Mouse (Mus musculus) hindbrain, embryonic 15.5 days (tissue): ENCODE measurements at regions not wholly inside any gene's neighbourhood (a gene's known extent, or its start where the extent isn't known, plus 50 kb on each side); places are given as distances from the start of the nearest gene placed in this dataset.
"Not testable (repeated sequence)": the region's sequence is repeated elsewhere in the genome, so short reads cannot be mapped to it uniquely, and the experiment has no call there.

Source experiments
- ATAC-seq: fragments of 200-750 bp; cut with Nextera tagmentation; 2 replicates; pipeline ENCODE4 v1.8.0; 2017; ENCODE audit warnings: low read depth, moderate number of reproducible peaks, moderate TSS enrichment; ENCODE audit not compliant: low FRiP score
- H3K27ac ChIP-seq: fragments of 300-500 bp; sonication (generic); replicated peaks from 2 replicates; pipeline ENCODE4 v1.5.1; 2015; ENCODE audit warnings: mild to moderate bottlenecking, inconsistent platforms
- H3K27me3 ChIP-seq: fragments of 300-500 bp; sonication (generic); 2 replicates; pipeline ENCODE4 v1.6.1; 2015; ENCODE audit warnings: control low read depth, inconsistent platforms
- H3K36me3 ChIP-seq: fragments of 300-500 bp; sonication (generic); 2 replicates; pipeline ENCODE4 v1.6.1; 2015; ENCODE audit warnings: control low read depth, inconsistent platforms
- H3K4me1 ChIP-seq: fragments of 300-500 bp; sonication (generic); replicated peaks from 2 replicates; pipeline ENCODE4 v1.6.1; 2015; ENCODE audit warnings: control low read depth, inconsistent platforms
- H3K4me2 ChIP-seq: fragments of 300-500 bp; sonication (generic); 2 replicates; pipeline ENCODE4 v1.6.1; 2015; ENCODE audit warnings: moderate library complexity, mild to moderate bottlenecking, inconsistent platforms
- H3K4me3 ChIP-seq: fragments of 300-500 bp; sonication (generic); 2 replicates; pipeline ENCODE4 v1.5.1; 2015; ENCODE audit warnings: mild to moderate bottlenecking, inconsistent platforms
- H3K9ac ChIP-seq: fragments of 300-500 bp; sonication (generic); 2 replicates; pipeline ENCODE4 v1.6.1; 2015; ENCODE audit warnings: inconsistent platforms
- H3K9me3 ChIP-seq: fragments of 300-500 bp; sonication (generic); 2 replicates; pipeline ENCODE4 v1.6.1; 2016; ENCODE audit warnings: control low read depth, inconsistent platforms
- WGBS: fragments of 180-500 bp; shearing (Covaris S2); methylation state at CpG from one replicate; pipeline ENCODE4 v1.1.7; 2015; 5-methylcytosine and 5-hydroxymethylcytosine counted together

GRCm38 (mm10) chr10:91437917-91438316 is 256.8 kb upstream of the Tmpo start:
- Histone ChIP-seq H3K27me3 (no peaks in the 10 kb centered on the region), H3K4me1 (peaks cover 14% of the 10 kb centered on the region), H3K4me2 (no peak overlapping the region), H3K27ac (no peak overlapping the region), H3K36me3 (no peaks in the 10 kb centered on the region), H3K9ac (no peak overlapping the region), H3K4me3 (no peak overlapping the region), H3K9me3 (no peaks in the 10 kb centered on the region)
- WGBS = 62% methylated on average over 5 of the region's 5 CpGs
- ATAC-seq = no peak

DNA sequence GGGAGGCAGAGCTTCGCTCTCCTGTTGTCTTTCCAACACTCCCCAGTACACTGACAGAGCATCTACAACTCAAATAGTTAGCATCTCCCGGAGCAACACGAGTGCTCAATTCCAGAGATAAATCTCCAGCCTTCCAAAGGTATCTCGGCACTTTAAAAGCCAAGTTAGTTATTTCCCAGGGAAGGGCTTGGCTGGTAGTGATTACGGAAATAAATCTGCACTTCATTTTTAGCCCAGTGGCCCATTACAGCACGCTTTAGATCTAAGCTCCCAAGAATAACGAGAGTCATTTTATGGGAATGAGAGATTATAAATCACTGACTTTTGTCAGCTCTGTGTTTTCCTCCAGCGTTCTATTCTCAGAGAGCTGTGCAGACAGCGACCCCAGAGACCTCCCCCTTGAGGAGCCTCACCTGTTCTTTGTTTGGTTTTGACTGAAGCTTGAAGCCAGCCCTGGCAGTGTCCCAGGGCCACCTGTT is 255.0 kb upstream of the Tmpo start:
- no peaks in the 10 kb centered on the region for H3K9me3 ChIP-seq
- H3K4me3 ChIP-seq = no peak overlapping the region
- 22% methylated on average over 9 of the region's 9 CpGs for WGBS
- no peak overlapping the region; the same call in 1 of the 2 replicates for H3K27ac ChIP-seq
- H3K4me2 ChIP-seq = no peak overlapping the region
- H3K36me3 ChIP-seq = no peaks in the 10 kb centered on the region
- H3K9ac ChIP-seq = no peak overlapping the region
- H3K27me3 ChIP-seq = no peaks in the 10 kb centered on the region
- H3K4me1 ChIP-seq = peaks cover 14% of the 10 kb centered on the region
- ATAC-seq = peak; percentile 48; the same call in 1 of the 2 replicates

GRCm38 (mm10) chr10:91430281-91430680 is 249.2 kb upstream of the Tmpo start:
- no peak overlapping the region for H3K4me2 ChIP-seq
- no peaks in the 10 kb centered on the region for H3K36me3 ChIP-seq
- H3K9ac ChIP-seq = no peak overlapping the region
- no peaks in the 10 kb centered on the region for H3K27me3 ChIP-seq
- H3K4me3 ChIP-seq = no peak overlapping the region
- H3K9me3 ChIP-seq = no peaks in the 10 kb centered on the region
- no peak overlapping the region for H3K27ac ChIP-seq
- WGBS = 59% methylated on average over 5 of the region's 5 CpGs
- H3K4me1 ChIP-seq = 0 out of 2 replicates have a peak, but pooled peaks cover 4% of the 10 kb centered on the region
- no peak for ATAC-seq

GRCm38 (mm10) chr10:91426584-91426983 is 245.5 kb upstream of the Tmpo start:
- WGBS = 95% methylated on average over 3 of the region's 3 CpGs
- ATAC-seq = no peak

DNA sequence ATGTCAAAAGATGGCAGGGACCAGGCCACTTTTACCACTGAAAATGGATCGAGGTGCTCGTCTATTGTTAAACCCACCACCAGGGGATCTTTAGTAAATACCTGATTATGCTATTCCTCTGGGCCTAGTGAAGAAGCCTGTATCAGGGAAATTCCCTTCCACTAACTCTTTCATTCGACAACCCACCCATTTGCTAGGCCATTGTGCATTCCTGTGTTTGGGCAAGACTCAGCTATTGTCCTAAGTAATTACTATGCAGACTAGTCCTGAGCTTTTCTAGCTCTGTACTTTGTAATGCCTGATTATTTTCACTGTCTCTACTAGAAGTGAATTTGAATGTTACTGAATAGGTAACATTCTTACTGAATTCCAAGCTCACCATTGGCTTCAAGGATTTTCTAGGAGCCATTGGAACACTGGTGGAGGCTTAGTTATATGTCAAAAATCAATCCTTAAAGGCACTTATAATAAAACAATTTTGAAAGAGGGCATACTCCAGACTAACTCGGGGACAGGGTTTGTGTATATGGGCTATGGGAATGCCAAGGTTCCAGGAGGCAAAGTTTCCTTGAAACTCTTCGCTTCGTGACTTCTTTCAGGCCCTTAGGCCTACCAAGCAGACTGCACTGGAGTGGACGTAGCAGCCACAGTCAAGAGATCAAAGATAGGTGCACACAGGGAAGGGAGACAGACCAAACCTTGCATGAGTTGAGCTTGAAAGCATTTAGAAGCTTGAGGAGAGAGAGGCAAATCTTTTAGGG is 244.7 kb upstream of the Tmpo start:
- not testable (repeated sequence) for ATAC-seq, H3K27ac ChIP-seq, H3K4me1 ChIP-seq, H3K9me3 ChIP-seq, H3K4me3 ChIP-seq, H3K36me3 ChIP-seq, H3K9ac ChIP-seq, H3K27me3 ChIP-seq, H3K4me2 ChIP-seq
- WGBS = 61% methylated on average over 7 of the region's 7 CpGs

More at GRCm38 (mm10) chr10:91426584-91426983, 245.5 kb upstream of the Tmpo start:
- H3K9ac ChIP-seq = no peak overlapping the region
- no peak overlapping the region for H3K4me3 ChIP-seq
- H3K9me3 ChIP-seq = no peaks in the 10 kb centered on the region
- H3K4me2 ChIP-seq = no peak overlapping the region
- no peaks in the 10 kb centered on the region for H3K36me3 ChIP-seq
- H3K27me3 ChIP-seq = no peaks in the 10 kb centered on the region
- 0 out of 2 replicates have a peak, but pooled peaks cover 3% of the 10 kb centered on the region for H3K4me1 ChIP-seq
- H3K27ac ChIP-seq = no peak overlapping the region

- Histone ChIP-seq H3K27ac (no peak overlapping the region), H3K36me3 (no peaks in the 10 kb centered on the region), H3K4me3 (no peak overlapping the region), H3K4me2 (no peak overlapping the region), H3K27me3 (no peaks in the 10 kb centered on the region), H3K9ac (no peak overlapping the region), H3K9me3 (no peaks in the 10 kb centered on the region), H3K4me1 (0 out of 2 replicates have a peak, but pooled peaks cover 3% of the 10 kb centered on the region)
- ATAC-seq = no peak
- 65% methylated on average over 5 of the region's 5 CpGs for WGBS
These were observed 243.7 kb upstream of the Tmpo start for GRCm38 (mm10) chr10:91424786-91425185.

- WGBS = 58% methylated on average over 3 of the region's 3 CpGs
- H3K27me3 ChIP-seq = no peaks in the 10 kb centered on the region
- H3K4me1 ChIP-seq = 0 out of 2 replicates have a peak, but pooled peaks cover 9% of the 10 kb centered on the region
These were observed 206.1 kb upstream of the Tmpo start for GRCm38 (mm10) chr10:91387255-91387654.

DNA sequence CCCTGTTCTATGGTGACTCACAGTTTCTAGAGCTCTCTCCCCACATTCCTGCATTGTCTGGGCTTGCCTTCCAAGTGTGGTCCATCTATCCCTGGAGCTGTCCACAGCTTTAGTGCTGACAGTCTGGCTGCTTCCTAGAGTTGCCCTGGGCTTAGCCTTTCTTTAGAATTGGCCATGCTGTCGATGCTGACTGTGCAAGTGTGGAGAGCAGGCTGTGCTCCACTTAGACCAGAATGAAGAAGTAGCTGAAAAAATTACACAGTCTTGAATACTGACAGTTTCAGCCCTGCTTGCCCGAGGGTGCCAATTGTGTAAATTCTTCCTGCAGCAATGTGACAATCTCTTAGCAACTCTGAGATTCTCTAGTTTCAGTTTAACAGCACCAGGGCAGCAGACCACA is 203.3 kb upstream of the Tmpo start:
- H3K4me2 ChIP-seq = no peak overlapping the region
- H3K9ac ChIP-seq = no peak overlapping the region
- peak; percentile 87 for ATAC-seq
- H3K4me3 ChIP-seq = no peak overlapping the region
- H3K9me3 ChIP-seq = no peaks in the 10 kb centered on the region
- no peaks in the 10 kb centered on the region for H3K27me3 ChIP-seq
- no peak overlapping the region for H3K27ac ChIP-seq
- H3K36me3 ChIP-seq = no peaks in the 10 kb centered on the region
- 0 out of 2 replicates have a peak, but pooled peaks cover 9% of the 10 kb centered on the region for H3K4me1 ChIP-seq
- WGBS = 16% methylated on average over 2 of the region's 2 CpGs

More at GRCm38 (mm10) chr10:91387255-91387654, 206.1 kb upstream of the Tmpo start:
- no peak overlapping the region for H3K4me2 ChIP-seq
- H3K27ac ChIP-seq = no peak overlapping the region
- H3K4me3 ChIP-seq = no peak overlapping the region
- no peak for ATAC-seq
- H3K9ac ChIP-seq = no peak overlapping the region
- no peaks in the 10 kb centered on the region for H3K36me3 ChIP-seq
- no peaks in the 10 kb centered on the region for H3K9me3 ChIP-seq

DNA sequence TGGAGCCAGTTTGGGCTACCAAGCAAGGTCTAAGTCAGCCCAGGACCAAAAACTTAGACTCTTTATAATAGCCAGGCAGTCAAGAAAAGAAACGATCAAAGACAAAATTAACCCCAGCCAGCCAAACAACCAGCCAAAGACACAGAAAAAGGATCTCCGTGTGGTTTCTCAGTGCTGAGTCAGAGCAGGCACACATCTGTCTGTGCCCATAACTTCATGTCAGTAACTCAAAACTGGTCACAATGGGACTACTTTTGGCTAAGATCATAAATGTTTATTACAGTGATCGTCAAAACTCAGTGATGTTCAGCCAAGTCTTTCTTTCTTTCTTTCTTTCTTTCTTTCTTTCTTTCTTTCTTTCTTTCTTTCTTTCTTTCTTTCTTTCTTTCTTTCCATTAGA is 195.6 kb upstream of the Tmpo start:
- H3K27ac ChIP-seq = no peak overlapping the region
- H3K4me1 ChIP-seq = no peaks in the 10 kb centered on the region
- no peaks in the 10 kb centered on the region for H3K27me3 ChIP-seq
- no peak for ATAC-seq
- 90% methylated on average over 3 of the region's 3 CpGs for WGBS
- H3K36me3 ChIP-seq = no peaks in the 10 kb centered on the region
- H3K9me3 ChIP-seq = no peaks in the 10 kb centered on the region
- H3K4me3 ChIP-seq = no peak overlapping the region
- H3K9ac ChIP-seq = no peak overlapping the region
- no peak overlapping the region for H3K4me2 ChIP-seq

- Histone ChIP-seq H3K27me3 (no peaks in the 10 kb centered on the region), H3K9ac (no peak overlapping the region), H3K27ac (no peak overlapping the region), H3K9me3 (no peaks in the 10 kb centered on the region), H3K4me2 (no peak overlapping the region), H3K4me3 (no peak overlapping the region), H3K4me1 (no peaks in the 10 kb centered on the region), H3K36me3 (no peaks in the 10 kb centered on the region)
- 75% methylated on average over 1 of the region's 1 CpGs for WGBS
- ATAC-seq = no peak
These were observed 186.4 kb upstream of the Tmpo start for GRCm38 (mm10) chr10:91367488-91367887.

- ATAC-seq = no peak
- no peak overlapping the region for H3K27ac ChIP-seq
- H3K4me3 ChIP-seq = no peak overlapping the region
- H3K9ac ChIP-seq = no peak overlapping the region
- H3K36me3 ChIP-seq = no peaks in the 10 kb centered on the region
- no peaks in the 10 kb centered on the region for H3K9me3 ChIP-seq
- no peaks in the 10 kb centered on the region for H3K4me1 ChIP-seq
- 80% methylated on average over 3 of the region's 3 CpGs for WGBS
- H3K27me3 ChIP-seq = no peaks in the 10 kb centered on the region
- no peak overlapping the region for H3K4me2 ChIP-seq
These were observed 181.5 kb upstream of the Tmpo start for GRCm38 (mm10) chr10:91362587-91362986.

GRCm38 (mm10) chr10:91361621-91362020 is 180.5 kb upstream of the Tmpo start:
- WGBS = 88% methylated on average over 2 of the region's 2 CpGs
- Histone ChIP-seq H3K4me1 (no peaks in the 10 kb centered on the region), H3K36me3 (no peaks in the 10 kb centered on the region), H3K9me3 (no peaks in the 10 kb centered on the region), H3K4me3 (no peak overlapping the region), H3K27ac (no peak overlapping the region), H3K4me2 (no peak overlapping the region), H3K27me3 (no peaks in the 10 kb centered on the region), H3K9ac (no peak overlapping the region)
- no peak for ATAC-seq
